Mouse (Mus musculus): ENCODE measurements around the gene Chst13.

The Chst13 gene

GRCm38 (mm10) chr6:90324991-90325390 is at the start of gene Chst13:
Gene Chst13, minus strand, starts transcription at chr6:90325185.
- DNase-seq (ENCODE audit: low spot score in 2 of 2), result peak in 1 of 2 experiments; percentile 23

- no peak for DNase-seq (ENCODE audit: low spot score in 2 of 2)
These were observed 49.7 kb upstream of the Chst13 start for GRCm38 (mm10) chr6:90374647-90375046.

GRCm38 (mm10) chr6:90369725-90370553 is 45.0 kb upstream of the Chst13 start:
- peak; percentile 16 to 55 for DNase-seq (ENCODE audit: low spot score in 2 of 2)

GRCm38 (mm10) chr6:90368976-90369724 is 44.2 kb upstream of the Chst13 start, which contains the start of gene Zxdc:
Gene Zxdc, plus strand, starts transcription at chr6:90369492.
- peak; percentile 98 to 99 for DNase-seq (ENCODE audit: low spot score in 2 of 2)

GRCm38 (mm10) chr6:90363301-90363700 is 38.3 kb upstream of the Chst13 start:
- no peak for DNase-seq (ENCODE audit: low spot score in 2 of 2)

- no peak for DNase-seq (ENCODE audit: low spot score in 2 of 2)
These were observed 36.1 kb upstream of the Chst13 start for GRCm38 (mm10) chr6:90360922-90361614.

GRCm38 (mm10) chr6:90360024-90360781 is 35.2 kb upstream of the Chst13 start:
- DNase-seq (ENCODE audit: low spot score in 2 of 2), result peak in 1 of 2 experiments; percentile 54

- DNase-seq (ENCODE audit: low spot score in 2 of 2), result no peak
These were observed 34.5 kb upstream of the Chst13 start for GRCm38 (mm10) chr6:90359445-90359844.

- DNase-seq (ENCODE audit: low spot score in 2 of 2), result no peak
These were observed 33.2 kb upstream of the Chst13 start for GRCm38 (mm10) chr6:90358142-90358541.

GRCm38 (mm10) chr6:90350011-90350410 is 25.0 kb upstream of the Chst13 start:
- no peak for DNase-seq (ENCODE audit: low spot score in 2 of 2)

- DNase-seq (ENCODE audit: low spot score in 2 of 2), result no peak
These were observed 23.5 kb upstream of the Chst13 start for GRCm38 (mm10) chr6:90348500-90348899.

- no peak for DNase-seq (ENCODE audit: low spot score in 2 of 2)
These were observed 22.2 kb upstream of the Chst13 start for GRCm38 (mm10) chr6:90347183-90347582.

GRCm38 (mm10) chr6:90342343-90342742 is 17.4 kb upstream of the Chst13 start:
- no peak for DNase-seq (ENCODE audit: low spot score in 2 of 2)

- no peak for DNase-seq (ENCODE audit: low spot score in 2 of 2)
These were observed 9.3 kb upstream of the Chst13 start for GRCm38 (mm10) chr6:90334244-90334643.

- no peak for DNase-seq (ENCODE audit: low spot score in 2 of 2)
These were observed 7.8 kb upstream of the Chst13 start, which contains the start of gene Uroc1 for GRCm38 (mm10) chr6:90332561-90333425. Gene Uroc1, plus strand, starts transcription at chr6:90333284.

GRCm38 (mm10) chr6:90329953-90330352 is 5.0 kb upstream of the Chst13 start:
- no peak for DNase-seq (ENCODE audit: low spot score in 2 of 2)

GRCm38 (mm10) chr6:90327670-90328069 is 2.7 kb upstream of the Chst13 start:
- no peak for DNase-seq (ENCODE audit: low spot score in 2 of 2)

- DNase-seq (ENCODE audit: low spot score in 2 of 2), result no peak
These were observed 522 bp downstream of the Chst13 start for GRCm38 (mm10) chr6:90324463-90324862.

- DNase-seq (ENCODE audit: low spot score in 2 of 2), result no peak
These were observed 959 bp downstream of the Chst13 start for GRCm38 (mm10) chr6:90324026-90324425.

- DNase-seq (ENCODE audit: low spot score in 2 of 2), result no peak
These were observed 3.2 kb downstream of the Chst13 start for GRCm38 (mm10) chr6:90321811-90322210.

Measured in urinary bladder, adult 18-20 months (tissue).